Mouse (Mus musculus): ENCODE measurements at regions not wholly inside any gene's neighbourhood (a gene's known extent, or its start where the extent isn't known, plus 50 kb on each side); places are given as distances from the start of the nearest gene placed in this dataset.

DNA sequence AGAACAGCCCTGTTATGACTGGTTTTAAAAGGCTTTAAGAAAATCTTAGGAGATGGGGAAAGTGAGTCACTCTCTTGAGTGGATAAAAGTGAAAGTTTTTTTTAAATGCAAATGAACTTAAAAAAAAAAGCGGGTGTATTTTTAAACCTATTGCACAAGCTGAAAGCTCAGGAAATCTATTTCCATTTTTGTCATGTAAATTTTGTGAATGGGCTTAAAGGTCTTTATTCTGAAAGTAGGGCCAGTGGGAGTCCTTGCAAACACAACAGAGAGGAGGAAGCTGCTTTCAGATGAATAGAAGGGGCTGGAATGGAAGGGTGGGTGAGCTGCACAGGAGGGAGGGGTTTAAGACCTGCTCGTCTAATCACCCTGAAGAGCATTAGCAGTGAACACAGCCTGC lies 62.9 kb downstream of the Fam84a start:
- 15% methylated on average over 2 of the region's 2 CpGs for WGBS
- peaks cover 32% of the 10 kb centered on the region for H3K4me1 ChIP-seq
- H3K27ac ChIP-seq (replicated peaks), result no peak overlapping the region
- no peaks in the 10 kb centered on the region for H3K27me3 ChIP-seq (ENCODE audit: low read depth, poor library complexity, severe bottlenecking)
- H3K36me3 ChIP-seq, result no peaks in the 10 kb centered on the region
- no peaks in the 10 kb centered on the region for H3K9me3 ChIP-seq (replicated peaks)
- H3K4me3 ChIP-seq, result no peak overlapping the region
- DNase-seq (ENCODE audit: low spot score), result peak; percentile 43

DNA sequence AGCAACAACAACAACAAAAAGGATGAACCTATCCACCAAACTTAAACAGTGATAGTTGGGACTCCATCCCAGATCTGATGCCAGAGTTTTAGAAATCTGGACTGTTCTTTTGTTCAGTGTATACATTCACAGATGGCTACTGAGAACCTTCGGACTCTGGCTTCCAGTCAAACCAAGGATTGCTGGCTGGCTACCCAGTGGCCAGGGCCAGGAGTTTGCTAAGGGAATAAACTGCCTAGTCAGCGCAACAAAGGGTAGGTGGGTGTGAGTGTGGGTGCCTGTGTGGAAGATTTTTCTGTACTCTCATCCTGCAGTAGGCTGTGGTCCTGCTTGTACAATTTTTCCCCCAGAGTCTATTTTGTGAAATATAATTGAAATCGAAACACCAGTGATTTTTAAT lies 69.1 kb downstream of the Fam84a start:
- Histone ChIP-seq H3K4me1 (peaks cover 11% of the 10 kb centered on the region), H3K27ac (replicated peaks) (no peak overlapping the region), H3K27me3 (ENCODE audit: low read depth, poor library complexity, severe bottlenecking) (no peaks in the 10 kb centered on the region), H3K4me3 (no peak overlapping the region), H3K9me3 (replicated peaks) (no peaks in the 10 kb centered on the region), H3K36me3 (no peaks in the 10 kb centered on the region)
- 87% methylated on average over 3 of the region's 3 CpGs for WGBS
- DNase-seq (ENCODE audit: low spot score), result no peak

DNA sequence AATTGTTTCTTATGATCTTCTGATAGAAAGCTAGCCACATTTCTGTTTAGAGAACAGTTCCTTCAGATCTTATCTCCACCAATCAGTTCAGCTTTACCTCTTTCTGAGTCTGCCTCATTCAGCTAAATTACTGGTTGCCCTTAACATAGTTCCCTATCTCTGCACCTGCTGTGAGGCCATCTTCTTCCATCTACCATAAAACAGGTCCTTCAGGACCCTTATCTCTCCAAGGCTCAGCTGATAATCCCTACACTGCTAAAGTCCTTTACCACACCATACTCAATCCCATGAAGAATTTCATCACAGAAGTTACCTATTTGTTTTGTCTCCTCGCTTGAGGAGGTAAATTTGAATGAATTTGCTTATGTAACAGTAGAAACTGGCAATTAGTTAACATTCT lies 72.0 kb downstream of the Fam84a start:
- Histone ChIP-seq H3K36me3 (no peaks in the 10 kb centered on the region), H3K27ac (replicated peaks) (no peak overlapping the region), H3K4me1 (no peaks in the 10 kb centered on the region), H3K27me3 (ENCODE audit: low read depth, poor library complexity, severe bottlenecking) (no peaks in the 10 kb centered on the region), H3K9me3 (replicated peaks) (no peaks in the 10 kb centered on the region), H3K4me3 (no peak overlapping the region)
- WGBS, result 88% methylated on average over 1 of the region's 1 CpGs
- DNase-seq (ENCODE audit: low spot score), result no peak

DNA sequence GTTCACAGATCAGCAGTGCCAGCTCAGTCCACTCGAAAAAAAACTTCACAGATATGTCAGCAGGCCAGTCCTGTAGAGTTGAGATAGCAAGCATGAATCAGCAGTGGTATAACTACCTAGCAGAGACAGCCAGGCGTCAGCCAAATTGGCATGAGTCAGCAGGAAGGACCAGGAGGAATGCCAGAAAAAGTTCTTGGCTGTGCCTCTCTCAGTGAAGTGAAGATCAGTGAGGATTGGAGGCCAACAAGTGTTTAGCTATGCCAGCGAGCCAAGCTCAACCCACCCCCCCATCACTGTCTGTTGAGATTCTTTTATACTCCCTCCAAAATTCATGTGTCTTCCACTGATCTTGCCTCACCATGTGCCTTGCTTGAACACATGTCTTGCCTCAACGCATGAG lies 82.8 kb downstream of the Fam84a start:
- Histone ChIP-seq H3K4me3 (no peak overlapping the region), H3K27ac (replicated peaks) (no peak overlapping the region), H3K27me3 (ENCODE audit: low read depth, poor library complexity, severe bottlenecking) (no peaks in the 10 kb centered on the region), H3K4me1 (no peaks in the 10 kb centered on the region), H3K36me3 (no peaks in the 10 kb centered on the region), H3K9me3 (replicated peaks) (no peaks in the 10 kb centered on the region)
- 84% methylated on average over 4 of the region's 4 CpGs for WGBS
- no peak for DNase-seq (ENCODE audit: low spot score)

DNA sequence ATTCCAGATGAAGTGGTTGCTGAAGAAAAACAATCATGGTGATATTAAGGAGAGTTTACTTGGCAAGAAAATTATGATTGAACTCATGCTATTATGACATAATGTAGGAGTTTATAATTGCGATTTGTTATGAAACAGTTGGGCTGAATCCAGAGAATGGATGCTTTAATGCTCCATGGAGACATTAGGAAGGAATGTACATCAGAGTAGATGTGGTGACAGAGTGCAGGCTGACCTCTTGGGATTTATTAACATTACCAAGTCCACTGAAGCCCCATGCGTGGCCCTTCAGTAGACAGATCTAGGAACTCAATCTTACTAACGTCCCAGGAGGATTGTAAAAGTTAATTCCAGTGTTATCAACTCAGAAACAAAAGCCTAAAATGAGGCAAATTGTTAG lies 86.5 kb downstream of the Fam84a start:
- H3K4me3 ChIP-seq, result no peak overlapping the region
- H3K9me3 ChIP-seq (replicated peaks), result no peaks in the 10 kb centered on the region
- no peaks in the 10 kb centered on the region for H3K4me1 ChIP-seq
- no peak overlapping the region for H3K27ac ChIP-seq (replicated peaks)
- no peak for DNase-seq (ENCODE audit: low spot score)
- no peaks in the 10 kb centered on the region for H3K27me3 ChIP-seq (ENCODE audit: low read depth, poor library complexity, severe bottlenecking)
- no peaks in the 10 kb centered on the region for H3K36me3 ChIP-seq
- WGBS, result 88% methylated on average over 3 of the region's 3 CpGs

DNA sequence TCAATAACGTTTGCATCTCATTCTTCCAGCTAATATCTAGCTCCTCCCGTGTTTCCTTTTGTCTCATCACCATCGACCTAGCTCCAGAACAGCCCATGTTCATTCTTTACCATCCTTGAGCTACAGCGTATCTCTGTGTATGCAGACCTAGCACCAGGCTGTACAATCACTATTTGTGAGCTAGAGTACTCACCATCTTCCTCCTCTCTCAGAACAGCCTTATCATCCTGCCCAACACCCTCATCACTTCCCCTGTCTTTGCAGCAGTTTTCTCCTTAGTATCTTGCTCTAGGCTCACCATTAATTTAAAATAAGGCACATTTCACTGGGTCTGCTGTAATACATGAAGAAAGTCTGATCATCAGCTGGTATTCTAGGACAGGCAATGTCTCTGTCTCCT lies 88.6 kb downstream of the Fam84a start:
- no peaks in the 10 kb centered on the region for H3K36me3 ChIP-seq
- H3K27me3 ChIP-seq (ENCODE audit: low read depth, poor library complexity, severe bottlenecking), result no peaks in the 10 kb centered on the region
- no peak overlapping the region for H3K4me3 ChIP-seq
- no peak overlapping the region for H3K27ac ChIP-seq (replicated peaks)
- WGBS, result 87% methylated on average over 4 of the region's 4 CpGs
- H3K4me1 ChIP-seq, result no peaks in the 10 kb centered on the region
- DNase-seq (ENCODE audit: low spot score), result no peak
- H3K9me3 ChIP-seq (replicated peaks), result no peaks in the 10 kb centered on the region

DNA sequence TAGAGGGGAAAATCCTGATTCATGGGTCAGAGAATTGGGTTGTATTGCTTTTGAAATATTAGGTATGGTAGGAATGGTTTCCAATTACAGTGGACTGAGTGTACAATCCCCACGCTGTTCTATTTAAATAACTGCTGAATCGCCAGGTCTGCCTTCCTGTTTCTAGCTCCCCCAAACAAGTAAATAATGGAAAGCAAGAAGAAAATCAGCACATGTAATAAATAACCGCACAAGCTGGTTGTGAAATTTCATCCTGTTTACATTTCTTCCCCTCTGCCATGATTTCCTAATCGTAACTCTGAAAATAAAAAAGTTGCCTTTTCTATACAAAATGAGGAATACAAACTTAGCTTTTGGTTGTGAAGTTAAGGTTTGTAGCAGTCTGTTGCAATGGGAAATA lies 95.7 kb downstream of the Fam84a start:
- Histone ChIP-seq H3K36me3 (no peaks in the 10 kb centered on the region), H3K27ac (replicated peaks) (no peak overlapping the region), H3K4me1 (no peaks in the 10 kb centered on the region), H3K4me3 (no peak overlapping the region), H3K27me3 (ENCODE audit: low read depth, poor library complexity, severe bottlenecking) (no peaks in the 10 kb centered on the region), H3K9me3 (replicated peaks) (no peaks in the 10 kb centered on the region)
- 87% methylated on average over 4 of the region's 4 CpGs for WGBS
- DNase-seq (ENCODE audit: low spot score), result no peak

DNA sequence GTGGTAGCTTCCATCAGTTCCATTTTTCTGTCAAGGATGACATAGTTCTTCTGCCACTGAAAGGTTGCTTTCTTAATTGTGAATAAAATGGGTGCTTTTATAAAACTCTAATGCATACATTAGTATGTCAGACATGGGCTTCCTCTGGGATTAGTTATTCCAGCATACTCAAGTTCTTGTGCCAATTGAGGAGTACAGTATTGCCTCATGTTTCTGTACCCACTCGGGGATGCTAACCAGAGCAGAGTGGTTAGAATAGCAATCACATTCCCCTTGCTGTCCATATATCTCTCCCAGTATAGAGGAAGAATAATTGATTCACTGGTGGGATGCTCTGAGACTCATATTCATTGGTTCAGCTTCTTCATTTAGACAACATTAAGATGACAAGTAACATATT lies 119.5 kb downstream of the Fam84a start:
- H3K4me3 ChIP-seq, result no peak overlapping the region
- no peaks in the 10 kb centered on the region for H3K27me3 ChIP-seq (ENCODE audit: low read depth, poor library complexity, severe bottlenecking)
- H3K9me3 ChIP-seq (replicated peaks), result no peaks in the 10 kb centered on the region
- H3K36me3 ChIP-seq, result no peaks in the 10 kb centered on the region
- WGBS, result 86% methylated on average over 1 of the region's 1 CpGs
- H3K4me1 ChIP-seq, result no peaks in the 10 kb centered on the region
- no peak overlapping the region for H3K27ac ChIP-seq (replicated peaks)
- DNase-seq (ENCODE audit: low spot score), result no peak

DNA sequence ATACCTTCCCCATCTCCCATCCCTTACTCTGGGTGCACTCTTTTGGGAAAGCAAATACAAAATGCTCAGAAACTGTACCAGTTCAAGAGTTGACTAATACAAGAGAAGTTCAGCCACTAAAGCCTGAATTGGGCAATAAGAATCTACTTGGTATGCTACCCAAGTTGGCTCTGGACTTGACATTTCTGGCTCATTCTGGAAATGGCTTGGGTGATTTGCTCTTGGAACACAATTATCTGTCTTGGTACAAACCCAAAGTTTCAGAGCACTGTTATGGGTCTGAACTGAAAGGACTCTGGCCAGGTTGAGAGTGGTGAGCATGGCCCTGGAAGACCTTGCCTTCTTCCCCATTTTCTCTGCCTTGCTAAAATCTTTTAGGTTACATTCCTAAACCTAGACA lies 136.6 kb downstream of the Fam84a start:
- H3K4me1 ChIP-seq, result no peaks in the 10 kb centered on the region
- no peak overlapping the region for H3K27ac ChIP-seq (replicated peaks)
- no peaks in the 10 kb centered on the region for H3K36me3 ChIP-seq
- no peaks in the 10 kb centered on the region for H3K27me3 ChIP-seq (ENCODE audit: low read depth, poor library complexity, severe bottlenecking)
- DNase-seq (ENCODE audit: low spot score), result no peak
- H3K9me3 ChIP-seq (replicated peaks), result no peaks in the 10 kb centered on the region
- H3K4me3 ChIP-seq, result no peak overlapping the region

DNA sequence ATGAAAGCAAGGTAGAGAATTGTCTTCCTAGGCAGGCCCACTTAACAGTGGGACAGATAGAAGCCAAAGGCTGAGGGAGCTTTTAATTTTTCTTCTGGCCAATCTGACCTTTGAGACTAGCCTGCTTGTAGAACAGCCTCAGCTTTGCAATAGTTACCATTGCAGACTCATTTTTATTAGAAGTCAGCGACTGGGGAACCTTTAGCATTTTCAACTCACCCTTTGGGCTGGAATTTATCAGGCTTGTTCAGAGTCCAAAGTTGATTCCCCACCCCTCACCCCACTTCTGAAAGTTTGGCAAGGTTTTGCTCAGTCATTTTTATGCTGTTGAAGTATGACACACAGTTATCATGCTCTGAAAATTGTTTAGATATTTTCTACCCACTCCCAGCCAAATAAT lies 145.9 kb downstream of the Fam84a start:
- no peaks in the 10 kb centered on the region for H3K4me1 ChIP-seq
- H3K4me3 ChIP-seq, result no peak overlapping the region
- H3K9me3 ChIP-seq (replicated peaks), result no peaks in the 10 kb centered on the region
- no peaks in the 10 kb centered on the region for H3K36me3 ChIP-seq
- H3K27me3 ChIP-seq (ENCODE audit: low read depth, poor library complexity, severe bottlenecking), result no peaks in the 10 kb centered on the region
- no peak for DNase-seq (ENCODE audit: low spot score)
- no peak overlapping the region for H3K27ac ChIP-seq (replicated peaks)
- 64% methylated on average over 1 of the region's 1 CpGs for WGBS

DNA sequence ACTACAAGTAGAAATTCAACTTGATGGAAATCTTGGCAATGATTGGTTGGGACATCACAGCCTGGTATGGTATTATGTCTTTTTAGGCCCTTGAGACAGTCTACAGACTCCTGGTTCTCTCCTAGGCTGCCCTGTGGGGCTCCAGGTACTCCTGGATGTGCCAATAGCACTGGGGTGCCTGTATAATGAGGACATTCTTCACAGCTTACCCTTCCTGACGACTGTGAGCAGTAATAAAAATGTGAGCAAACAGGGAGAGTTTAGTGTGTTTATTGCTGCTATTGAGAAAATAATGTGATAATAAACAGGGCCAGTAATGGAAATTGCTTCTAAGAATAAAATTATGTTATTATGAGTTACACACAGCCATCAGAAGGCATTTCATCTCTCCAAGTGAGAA lies 150.2 kb downstream of the Fam84a start:
- H3K4me3 ChIP-seq, result no peak overlapping the region
- H3K27me3 ChIP-seq (ENCODE audit: low read depth, poor library complexity, severe bottlenecking), result no peaks in the 10 kb centered on the region
- no peak overlapping the region for H3K27ac ChIP-seq (replicated peaks)
- H3K4me1 ChIP-seq, result no peaks in the 10 kb centered on the region
- H3K9me3 ChIP-seq (replicated peaks), result no peaks in the 10 kb centered on the region
- WGBS, result 75% methylated on average over 1 of the region's 1 CpGs
- DNase-seq (ENCODE audit: low spot score), result no peak
- H3K36me3 ChIP-seq, result no peaks in the 10 kb centered on the region

DNA sequence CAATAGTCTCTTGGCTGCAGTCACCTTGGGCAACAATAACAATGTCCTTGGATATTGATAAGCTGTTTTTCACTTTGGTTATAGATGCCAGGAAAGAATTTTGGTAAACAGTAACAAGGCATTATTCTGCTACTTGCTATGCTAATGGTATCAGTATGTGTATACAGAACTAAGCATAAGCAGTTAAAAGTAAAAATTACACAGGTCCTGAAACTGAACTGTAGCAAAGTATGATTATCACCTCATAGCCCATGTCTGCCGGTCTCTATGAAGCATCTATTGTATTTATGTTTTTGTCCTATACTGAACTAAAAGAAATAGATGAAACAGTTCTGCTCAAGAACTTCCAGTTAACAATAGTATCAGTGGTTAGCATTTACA lies 167.5 kb downstream of the Fam84a start:
- Histone ChIP-seq H3K36me3 (no peaks in the 10 kb centered on the region), H3K27me3 (ENCODE audit: low read depth, poor library complexity, severe bottlenecking) (no peaks in the 10 kb centered on the region), H3K27ac (replicated peaks) (peak overlapping the region; percentile 47), H3K4me3 (no peak overlapping the region), H3K9me3 (replicated peaks) (no peaks in the 10 kb centered on the region), H3K4me1 (peaks cover 25% of the 10 kb centered on the region)
- no peak for DNase-seq (ENCODE audit: low spot score)
- 74% methylated on average over 1 of the region's 1 CpGs for WGBS

DNA sequence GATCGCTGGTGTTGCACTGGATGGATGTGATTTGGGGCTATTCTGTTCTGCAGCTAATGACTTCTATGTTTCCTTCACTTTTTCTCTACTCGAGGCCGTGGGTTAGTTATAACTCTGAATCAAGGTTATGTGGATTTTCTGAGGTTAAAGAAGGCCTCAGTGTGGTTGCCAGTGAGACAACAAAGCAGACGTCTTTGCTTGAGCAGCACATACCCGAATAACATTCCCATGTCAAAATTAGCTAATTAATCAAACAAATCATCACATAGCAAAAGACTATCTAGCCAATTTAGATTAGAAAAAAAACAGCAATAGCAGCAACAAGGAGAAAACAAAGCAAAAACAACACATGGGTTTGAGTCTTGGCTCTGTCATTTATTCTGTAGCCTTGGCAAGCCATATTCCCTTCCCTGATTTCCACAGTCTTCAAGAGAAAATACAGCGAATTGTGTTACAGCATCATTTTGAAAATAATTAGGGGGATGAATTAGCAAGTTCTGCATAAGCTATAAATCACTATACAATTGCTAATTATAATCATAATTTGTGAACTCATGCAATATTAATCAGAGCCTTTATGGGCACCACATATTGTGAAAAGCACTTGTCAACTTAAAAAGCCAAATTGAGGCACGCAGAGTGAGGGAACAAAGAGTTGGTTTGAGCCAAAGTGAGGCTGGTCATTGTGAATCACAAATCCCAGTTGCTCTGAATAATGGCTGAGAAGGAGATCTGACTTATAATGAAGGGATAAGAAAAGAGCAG lies 168.0 kb downstream of the Fam84a start:
- Histone ChIP-seq H3K9me3 (replicated peaks) (no peaks in the 10 kb centered on the region), H3K4me3 (no peak overlapping the region), H3K27me3 (ENCODE audit: low read depth, poor library complexity, severe bottlenecking) (no peaks in the 10 kb centered on the region), H3K4me1 (peaks cover 25% of the 10 kb centered on the region), H3K36me3 (no peaks in the 10 kb centered on the region), H3K27ac (replicated peaks) (peak overlapping the region; percentile 47)
- WGBS, result 70% methylated on average over 7 of the region's 7 CpGs
- DNase-seq (ENCODE audit: low spot score), result no peak

DNA sequence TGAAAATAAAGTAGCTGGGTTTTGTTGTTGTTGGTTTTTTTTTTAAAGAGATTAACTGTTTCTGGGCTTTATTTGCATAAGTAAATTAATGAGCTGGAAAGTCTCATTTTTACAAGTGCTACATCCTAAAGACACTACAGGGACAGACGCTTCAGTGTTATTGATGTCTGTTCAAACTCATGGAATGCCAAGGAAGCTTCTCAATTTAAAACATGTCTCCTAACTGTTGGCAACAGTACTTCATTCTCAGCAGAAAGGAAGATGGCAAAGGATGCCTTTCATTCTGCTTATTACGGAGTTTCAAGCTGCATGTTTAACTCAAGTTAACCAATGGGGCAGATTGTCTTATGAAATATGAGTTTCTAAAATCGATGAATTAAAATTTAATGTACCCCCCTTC lies 187.3 kb downstream of the Fam84a start:
- no peak overlapping the region for H3K27ac ChIP-seq (replicated peaks)
- H3K4me3 ChIP-seq, result no peak overlapping the region
- whole genome bisulfite sequencing, result 91% methylated on average over 3 of the region's 3 CpGs
- H3K4me1 ChIP-seq, result no peaks in the 10 kb centered on the region
- H3K9me3 ChIP-seq (replicated peaks), result no peaks in the 10 kb centered on the region
- H3K27me3 ChIP-seq (ENCODE audit: low read depth, poor library complexity, severe bottlenecking), result no peaks in the 10 kb centered on the region
- no peak for DNase-seq (ENCODE audit: low spot score)
- H3K36me3 ChIP-seq, result no peaks in the 10 kb centered on the region

All from midbrain, embryonic 10.5 days (tissue).